Mouse (Mus musculus): ENCODE data around the gene Wdr63. TPM values are rescaled to one million over a fixed set of nuclear protein-coding genes. Genes with fewer than 3 reads are reported as not detected.
A peak's percentile ranks its signal among the peaks of the same experiment; 100 is the strongest.
"Not testable (repeated sequence)": the region's sequence is repeated elsewhere in the genome, so short reads cannot be mapped to it uniquely, and the experiment has no call there.

The Wdr63 gene
- polyA plus RNA-seq, 1 experiment from 2014 or later, result 0.19 TPM

DNA sequence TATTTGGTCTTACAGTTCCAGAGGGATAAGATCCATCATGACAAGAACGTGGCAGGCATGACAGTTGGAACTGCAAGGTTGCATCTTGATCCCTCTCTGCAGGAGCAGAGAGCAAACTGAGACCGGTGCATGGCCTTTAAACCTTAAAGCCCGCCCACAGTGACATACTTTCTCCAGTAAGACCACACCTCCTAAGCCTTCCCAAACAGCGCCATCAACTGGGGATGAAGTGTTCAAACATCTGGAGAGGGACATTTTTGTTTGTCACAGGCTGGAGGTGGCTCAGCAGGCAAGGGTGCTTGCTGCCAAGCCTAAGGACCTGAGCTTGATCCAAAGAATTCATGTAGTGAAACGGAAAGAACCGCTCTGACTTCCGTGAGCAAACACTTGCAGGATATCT is 83.2 kb downstream of the Wdr63 start:
- no peak overlapping the region for H3K4me3 ChIP-seq
- WGBS, result 84% methylated on average over 7 of the region's 7 CpGs
- H3K9ac ChIP-seq, result no peak overlapping the region
- H3K4me1 ChIP-seq, result peaks cover 11% of the 10 kb centered on the region
- ATAC-seq (ENCODE audit: low FRiP score, low read depth), result no peak
- H3K27ac ChIP-seq, result no peak overlapping the region
- peaks cover 26% of the 10 kb centered on the region for H3K36me3 ChIP-seq
- H3K27me3 ChIP-seq, result no peaks in the 10 kb centered on the region
- H3K9me3 ChIP-seq, result no peaks in the 10 kb centered on the region
- H3K4me2 ChIP-seq (replicated peaks), result no peak overlapping the region

DNA sequence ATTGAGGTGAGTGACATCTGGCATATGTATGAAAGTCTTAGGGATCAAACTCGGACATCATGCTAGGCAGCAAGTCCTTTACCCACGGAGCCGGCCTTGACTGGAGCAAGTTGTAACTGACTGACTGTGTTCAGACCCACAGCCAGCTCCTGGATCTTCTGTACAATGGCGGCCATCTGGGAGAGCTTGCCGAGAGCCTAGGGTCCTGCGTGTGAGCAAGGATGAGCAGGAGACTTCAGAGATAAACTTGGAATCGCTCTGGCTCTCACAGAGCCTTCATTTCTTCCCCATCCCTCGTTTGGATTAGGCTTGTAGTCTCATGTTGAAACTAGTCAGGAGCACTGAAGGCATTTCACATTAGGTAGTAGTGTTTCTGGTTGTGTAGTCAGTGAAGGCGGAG is 85.7 kb downstream of the Wdr63 start:
- Histone ChIP-seq H3K36me3 (peaks cover 37% of the 10 kb centered on the region), H3K4me1 (peaks cover 4% of the 10 kb centered on the region), H3K4me3 (no peak overlapping the region), H3K27me3 (no peaks in the 10 kb centered on the region), H3K27ac (no peak overlapping the region), H3K4me2 (replicated peaks) (no peak overlapping the region), H3K9ac (no peak overlapping the region), H3K9me3 (no peaks in the 10 kb centered on the region)
- ATAC-seq (ENCODE audit: low FRiP score, low read depth), result no peak
- whole genome bisulfite sequencing, result 92% methylated on average over 9 of the region's 9 CpGs

DNA sequence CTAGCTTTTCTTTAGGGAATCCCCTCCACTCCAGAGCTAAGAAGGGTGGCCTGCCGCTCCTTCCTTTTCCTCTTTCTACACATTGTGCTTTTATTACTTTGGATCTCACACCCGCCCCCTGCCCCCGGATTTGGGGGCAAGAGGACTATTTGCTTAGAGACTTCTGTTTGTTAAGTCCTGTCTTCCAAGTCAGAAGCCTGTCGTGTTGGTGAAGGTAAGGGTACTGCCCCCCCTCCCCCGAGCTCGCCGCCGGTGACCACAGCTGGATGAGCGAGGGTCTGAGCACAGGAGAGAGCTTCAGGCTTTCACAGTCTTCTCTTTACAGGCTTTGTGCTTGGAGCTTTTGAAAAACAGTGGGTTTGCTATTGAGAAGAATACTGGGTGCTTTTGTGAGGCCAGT is 90.4 kb downstream of the Wdr63 start:
- H3K4me3 ChIP-seq, result no peak overlapping the region
- no peak overlapping the region for H3K4me2 ChIP-seq (replicated peaks)
- 73% methylated on average over 9 of the region's 9 CpGs for WGBS
- H3K27ac ChIP-seq, result no peak overlapping the region
- ATAC-seq (ENCODE audit: low FRiP score, low read depth), result no peak
- no peaks in the 10 kb centered on the region for H3K27me3 ChIP-seq
- H3K36me3 ChIP-seq, result peaks cover 56% of the 10 kb centered on the region
- no peak overlapping the region for H3K9ac ChIP-seq
- H3K9me3 ChIP-seq, result no peaks in the 10 kb centered on the region; the same call in 1 of the 2 replicates
- H3K4me1 ChIP-seq, result no peaks in the 10 kb centered on the region

DNA sequence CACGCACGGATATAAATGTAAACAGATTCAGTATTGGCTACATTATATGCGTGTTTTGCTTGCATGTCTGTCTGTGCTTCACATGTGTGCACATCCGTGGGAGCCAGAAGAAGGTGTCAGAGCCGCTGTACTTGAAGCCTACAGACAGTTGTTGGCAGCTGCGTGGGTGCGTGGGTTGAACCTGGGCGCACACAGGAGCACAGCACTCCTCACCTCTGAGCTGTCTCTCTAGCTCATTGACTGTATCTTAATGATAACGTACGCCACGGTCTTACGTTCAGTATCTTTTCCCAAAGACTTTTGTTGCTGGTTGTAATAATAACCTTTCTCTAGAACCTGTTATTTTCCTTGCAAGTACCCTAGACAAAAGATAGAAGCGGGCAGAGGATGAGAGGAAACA is 91.0 kb downstream of the Wdr63 start:
- no peak for ATAC-seq (ENCODE audit: low FRiP score, low read depth)
- H3K4me2 ChIP-seq (replicated peaks), result no peak overlapping the region
- 94% methylated on average over 13 of the region's 13 CpGs for WGBS
- H3K27me3 ChIP-seq, result no peaks in the 10 kb centered on the region
- H3K4me1 ChIP-seq, result no peaks in the 10 kb centered on the region
- peaks cover 52% of the 10 kb centered on the region for H3K36me3 ChIP-seq
- no peak overlapping the region for H3K27ac ChIP-seq
- H3K9me3 ChIP-seq, result no peaks in the 10 kb centered on the region; the same call in 1 of the 2 replicates
- no peak overlapping the region for H3K4me3 ChIP-seq
- H3K9ac ChIP-seq, result no peak overlapping the region

DNA sequence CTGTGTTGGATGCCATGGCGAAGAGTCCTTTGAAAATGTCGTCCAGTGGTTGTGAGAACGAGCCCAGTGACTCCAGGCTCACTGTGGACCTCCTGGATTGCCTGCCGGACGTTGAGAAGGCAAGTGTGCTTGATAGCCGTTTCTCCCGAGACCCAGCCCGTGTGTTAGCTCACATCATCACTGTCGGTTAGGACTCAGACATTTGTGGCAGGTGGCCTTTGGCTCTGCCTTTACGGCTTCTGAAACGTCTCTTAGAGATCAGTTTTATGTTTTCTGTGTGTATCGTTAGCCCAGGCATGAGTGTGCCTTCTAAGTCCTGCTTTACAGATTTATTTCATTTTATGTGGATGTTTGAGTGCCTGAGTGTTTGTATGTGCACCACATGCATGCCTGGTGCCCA is 93.6 kb downstream of the Wdr63 start:
- H3K36me3 ChIP-seq, result peaks cover 47% of the 10 kb centered on the region
- no peaks in the 10 kb centered on the region for H3K27me3 ChIP-seq
- 85% methylated on average over 12 of the region's 12 CpGs for WGBS
- no peak overlapping the region for H3K4me3 ChIP-seq
- H3K9ac ChIP-seq, result no peak overlapping the region
- peaks cover 13% of the 10 kb centered on the region for H3K4me1 ChIP-seq
- ATAC-seq (ENCODE audit: low FRiP score, low read depth), result no peak
- no peaks in the 10 kb centered on the region; the same call in 1 of the 2 replicates for H3K9me3 ChIP-seq
- no peak overlapping the region for H3K4me2 ChIP-seq (replicated peaks)
- no peak overlapping the region for H3K27ac ChIP-seq

DNA sequence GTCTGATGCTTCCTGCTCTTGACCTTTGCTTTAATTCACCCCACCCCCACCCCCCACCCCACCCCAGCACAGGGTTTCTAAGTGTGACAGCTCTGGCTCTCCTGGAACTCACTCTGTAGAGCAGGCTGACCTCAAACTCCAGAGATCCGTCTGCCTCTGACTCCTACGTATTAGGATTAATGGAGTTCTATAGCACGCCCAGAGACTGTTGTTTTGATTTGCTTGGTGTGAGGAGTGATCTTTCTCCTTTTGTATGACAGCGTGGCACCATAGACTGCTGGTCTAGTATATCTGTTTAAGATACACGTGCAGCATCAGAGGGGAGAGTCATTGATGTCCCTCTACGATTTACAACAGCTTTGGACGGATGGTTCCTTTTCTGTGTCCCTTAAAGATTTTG is 94.4 kb downstream of the Wdr63 start:
- 94% methylated on average over 7 of the region's 7 CpGs for WGBS
- H3K27me3 ChIP-seq, result no peaks in the 10 kb centered on the region
- no peak overlapping the region for H3K9ac ChIP-seq
- no peak for ATAC-seq (ENCODE audit: low FRiP score, low read depth)
- H3K9me3 ChIP-seq, result no peaks in the 10 kb centered on the region; the same call in 1 of the 2 replicates
- peaks cover 13% of the 10 kb centered on the region for H3K4me1 ChIP-seq
- H3K4me2 ChIP-seq (replicated peaks), result no peak overlapping the region
- peaks cover 53% of the 10 kb centered on the region for H3K36me3 ChIP-seq
- no peak overlapping the region for H3K4me3 ChIP-seq
- H3K27ac ChIP-seq, result no peak overlapping the region

DNA sequence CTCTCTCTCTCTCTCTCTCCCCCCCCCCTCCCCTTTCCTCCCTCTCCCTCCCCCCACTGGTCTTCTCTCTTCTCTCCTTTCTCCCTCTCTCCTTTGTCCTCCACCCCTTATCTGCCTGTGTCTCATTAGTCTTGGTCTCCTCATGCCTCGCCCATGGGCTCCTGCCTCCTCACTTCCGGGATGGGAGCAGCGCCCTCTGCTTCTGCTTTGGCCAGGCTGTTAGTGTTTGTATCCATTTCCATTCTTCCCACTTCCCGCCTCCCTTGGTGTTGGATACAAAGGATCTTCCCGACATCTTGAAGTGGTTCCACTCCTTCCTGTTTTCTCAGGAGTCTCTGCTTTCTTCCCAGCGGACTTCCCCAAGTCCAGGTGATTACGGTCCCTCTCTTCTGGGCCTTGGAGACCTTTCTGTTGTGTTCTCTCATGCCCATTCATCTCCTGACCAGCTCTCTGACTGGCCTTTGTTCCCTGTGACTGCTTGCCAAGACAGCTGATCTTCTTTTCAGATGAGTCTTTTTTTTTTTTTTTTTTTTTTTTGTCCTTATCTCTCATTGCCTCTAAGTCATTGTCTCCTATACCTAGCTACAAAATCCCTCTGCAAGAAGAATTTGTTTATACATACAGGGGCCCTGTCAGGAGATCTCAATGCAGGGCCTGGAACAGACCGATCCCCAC is 96.2 kb downstream of the Wdr63 start:
- ATAC-seq (ENCODE audit: low FRiP score, low read depth), result no peak
- no peak overlapping the region for H3K4me3 ChIP-seq
- no peaks in the 10 kb centered on the region for H3K27me3 ChIP-seq
- 81% methylated on average over 8 of the region's 8 CpGs for WGBS
- no peaks in the 10 kb centered on the region; the same call in 1 of the 2 replicates for H3K9me3 ChIP-seq
- H3K9ac ChIP-seq, result no peak overlapping the region
- H3K27ac ChIP-seq, result no peak overlapping the region
- peaks cover 53% of the 10 kb centered on the region for H3K36me3 ChIP-seq
- H3K4me1 ChIP-seq, result peaks cover 13% of the 10 kb centered on the region
- H3K4me2 ChIP-seq (replicated peaks), result no peak overlapping the region

DNA sequence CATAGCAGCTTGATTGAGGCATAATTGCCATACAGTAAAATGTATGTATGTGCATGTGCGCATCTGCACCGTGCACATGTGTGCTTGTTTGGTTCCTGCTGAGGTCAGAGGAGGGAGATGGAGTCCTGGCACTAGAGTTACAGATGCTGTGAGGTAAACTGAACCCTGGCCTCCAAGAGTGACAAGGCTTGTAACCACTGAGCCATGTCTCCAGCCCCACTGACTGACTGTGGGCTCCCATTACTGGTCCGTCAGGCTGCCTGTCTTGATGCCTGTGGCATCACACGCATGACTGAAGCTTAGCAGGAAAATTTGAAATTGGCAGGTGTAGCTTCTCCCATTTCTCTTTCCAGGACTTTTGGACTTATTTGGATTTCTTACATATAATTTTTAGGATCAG is 97.2 kb downstream of the Wdr63 start:
- Histone ChIP-seq H3K4me3 (no peak overlapping the region), H3K9ac (no peak overlapping the region), H3K27me3 (no peaks in the 10 kb centered on the region), H3K27ac (peak overlapping the region; percentile 35; the same call in 1 of the 2 replicates), H3K36me3 (peaks cover 50% of the 10 kb centered on the region), H3K4me2 (replicated peaks) (no peak overlapping the region), H3K4me1 (peaks cover 13% of the 10 kb centered on the region), H3K9me3 (no peaks in the 10 kb centered on the region; the same call in 1 of the 2 replicates)
- 76% methylated on average over 4 of the region's 4 CpGs for WGBS
- peak; percentile 33; the same call in 1 of the 2 replicates for ATAC-seq (ENCODE audit: low FRiP score, low read depth)

DNA sequence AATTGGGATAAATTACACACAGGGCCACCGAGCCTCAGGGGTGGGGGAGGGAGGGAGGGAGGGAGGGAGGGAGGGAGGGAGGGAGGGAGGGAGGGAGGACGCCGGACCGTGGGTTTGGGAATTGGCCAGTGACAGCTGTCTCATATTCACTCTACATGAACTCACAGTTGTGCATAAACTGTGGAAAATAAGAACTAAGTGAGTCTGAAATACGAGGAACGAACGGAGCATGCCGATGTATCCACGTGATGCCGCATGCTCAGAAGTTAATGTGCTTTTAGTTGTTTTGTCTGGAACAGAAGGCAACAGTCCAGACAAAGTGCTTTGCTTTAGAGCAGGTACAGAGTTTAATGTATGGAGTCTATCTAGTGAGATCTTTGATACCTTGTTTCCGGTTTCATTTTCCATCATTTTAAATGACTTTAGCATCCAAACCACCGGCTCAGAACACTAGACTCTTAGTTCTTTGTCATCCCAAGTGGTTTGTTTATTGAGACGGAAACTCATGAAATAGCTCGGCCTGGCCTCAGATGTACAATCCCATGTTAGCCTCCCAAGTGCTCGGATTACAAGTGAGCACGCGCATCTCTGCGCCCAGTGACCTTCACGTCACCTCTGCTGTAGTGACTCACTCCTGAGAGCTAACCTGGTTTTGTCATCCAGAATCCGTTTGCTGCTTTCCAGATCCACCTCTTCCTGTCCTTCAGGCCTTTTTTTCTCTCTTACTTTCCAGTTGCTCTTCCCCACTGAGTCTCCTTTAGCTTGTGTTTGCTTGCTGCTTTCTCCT is 97.9 kb downstream of the Wdr63 start:
- Histone ChIP-seq H3K9ac (no peak overlapping the region), H3K27ac (peak overlapping the region; percentile 35; the same call in 1 of the 2 replicates), H3K36me3 (peaks cover 46% of the 10 kb centered on the region), H3K4me1 (peaks cover 13% of the 10 kb centered on the region), H3K9me3 (no peaks in the 10 kb centered on the region; the same call in 1 of the 2 replicates), H3K4me3 (no peak overlapping the region), H3K4me2 (replicated peaks) (peak overlapping the region; percentile 23; the same call in 1 of the 2 replicates), H3K27me3 (no peaks in the 10 kb centered on the region)
- 41% methylated on average over 20 of the region's 20 CpGs for WGBS
- ATAC-seq (ENCODE audit: low FRiP score, low read depth), result peak; percentile 82

DNA sequence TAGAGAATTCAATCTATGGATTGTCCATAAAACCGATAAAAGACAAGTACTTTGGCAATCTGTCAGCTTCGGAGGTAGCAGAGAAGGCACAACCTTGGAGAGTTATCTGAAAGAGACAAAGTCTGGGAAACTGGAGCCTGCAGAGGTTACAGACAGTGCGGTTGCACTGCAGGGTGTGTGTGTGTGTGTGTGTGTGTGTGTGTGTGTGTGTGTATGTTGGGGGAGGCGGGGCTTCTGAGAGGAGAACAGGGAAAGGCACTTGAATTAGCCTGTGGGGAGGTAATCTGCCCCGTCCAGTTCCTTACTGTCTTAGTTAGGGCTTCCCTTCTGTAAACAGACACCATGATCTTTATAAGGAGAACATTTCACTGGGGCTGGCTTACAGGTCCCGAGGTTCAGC is 100.1 kb downstream of the Wdr63 start:
- Histone ChIP-seq H3K4me2 (replicated peaks) (no peak overlapping the region), H3K9me3 (no peaks in the 10 kb centered on the region), H3K4me3 (no peak overlapping the region), H3K4me1 (peaks cover 13% of the 10 kb centered on the region), H3K27me3 (no peaks in the 10 kb centered on the region), H3K36me3 (peaks cover 47% of the 10 kb centered on the region), H3K9ac (no peak overlapping the region), H3K27ac (no peak overlapping the region)
- ATAC-seq (ENCODE audit: low FRiP score, low read depth), result no peak
- 86% methylated on average over 6 of the region's 6 CpGs for WGBS

DNA sequence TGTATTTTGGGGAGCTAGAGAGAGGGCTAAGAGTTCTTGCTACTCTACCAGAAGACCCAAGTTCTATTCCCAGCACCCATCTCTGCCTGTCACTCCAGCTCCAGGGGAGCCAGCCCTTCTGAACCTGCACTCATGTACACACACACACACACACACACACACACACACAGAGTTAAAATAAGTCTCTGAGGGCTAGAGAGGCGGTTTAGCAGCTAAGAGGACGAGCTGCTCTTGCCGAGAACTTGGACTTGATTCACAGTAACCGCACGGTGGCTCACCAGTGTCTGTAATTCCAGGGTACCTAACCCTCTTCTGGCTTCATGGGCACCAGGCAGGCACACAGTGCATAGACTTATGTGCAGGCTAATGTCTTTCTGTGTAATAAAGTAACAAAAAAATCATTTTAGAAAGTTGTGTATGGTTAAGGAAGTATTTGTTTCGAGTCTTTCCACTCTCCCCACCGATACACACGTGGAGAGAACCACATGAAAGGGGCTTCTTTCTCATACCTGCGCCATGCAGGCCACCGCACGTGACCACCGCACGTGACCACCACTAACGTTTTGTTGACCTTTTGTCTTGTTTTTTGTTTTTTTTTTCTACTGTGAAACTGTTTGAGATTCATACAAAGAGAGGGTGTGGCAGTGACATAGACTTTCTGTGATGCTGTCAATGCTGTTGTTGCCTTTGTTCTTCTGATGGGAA is 103.4 kb downstream of the Wdr63 start:
- WGBS, result 93% methylated on average over 14 of the region's 14 CpGs
- H3K9me3 ChIP-seq, result no peaks in the 10 kb centered on the region
- H3K4me3 ChIP-seq, result no peak overlapping the region
- no peak for ATAC-seq (ENCODE audit: low FRiP score, low read depth)
- H3K9ac ChIP-seq, result no peak overlapping the region
- H3K27me3 ChIP-seq, result no peaks in the 10 kb centered on the region
- no peak overlapping the region for H3K27ac ChIP-seq
- H3K36me3 ChIP-seq, result peaks cover 71% of the 10 kb centered on the region
- no peak overlapping the region for H3K4me2 ChIP-seq (replicated peaks)
- peaks cover 2% of the 10 kb centered on the region; the same call in 1 of the 2 replicates for H3K4me1 ChIP-seq

DNA sequence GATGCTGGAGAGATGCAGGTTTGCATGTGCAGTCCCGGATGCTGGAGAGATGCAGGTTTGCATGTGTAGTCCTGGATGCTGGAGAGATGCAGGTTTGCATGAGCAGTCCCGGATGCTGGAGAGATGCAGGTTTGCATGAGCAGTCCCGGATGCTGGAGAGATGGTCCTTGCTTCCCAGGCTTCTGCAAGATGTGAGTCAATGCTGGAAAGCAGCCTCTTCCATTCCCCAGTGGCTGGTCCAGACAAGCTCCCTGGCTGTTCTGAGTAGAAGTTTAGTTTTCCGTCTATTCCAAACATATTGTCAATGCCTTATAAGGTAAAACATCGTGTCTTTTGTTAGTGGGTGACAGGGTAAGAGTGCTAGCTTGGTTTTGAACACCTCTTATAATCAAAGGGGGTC is 111.4 kb downstream of the Wdr63 start:
- not testable (repeated sequence) for H3K27me3 ChIP-seq; ATAC-seq (ENCODE audit: low FRiP score, low read depth); H3K4me2 ChIP-seq (replicated peaks); H3K9ac ChIP-seq; H3K27ac ChIP-seq; H3K9me3 ChIP-seq; H3K4me3 ChIP-seq
- peaks cover 18% of the 10 kb centered on the region for H3K4me1 ChIP-seq
- peaks cover 29% of the 10 kb centered on the region for H3K36me3 ChIP-seq
- 83% methylated on average over 5 of the region's 5 CpGs for WGBS

Measured in limb, embryonic 13.5 days (tissue).